Mouse (Mus musculus): ENCODE data around the gene Slc41a2. TPM values are rescaled to one million over a fixed set of nuclear protein-coding genes. Genes with fewer than 3 reads are reported as not detected.

Gene Slc41a2
- polyA plus RNA-seq, 1 experiment from 2014 or later = 0.76 TPM

GRCm38 (mm10) chr10:83199290-83199689, 138.4 kb downstream of the Slc41a2 start:
- WGBS (ENCODE audit: insufficient replicate concordance) = 81% methylated on average over 9 of the region's 9 CpGs
- Histone ChIP-seq H3K9me3 (ENCODE audit: low read length) (no peaks in the 10 kb centered on the region), H3K9ac (replicated peaks) (no peak overlapping the region), H3K4me1 (ENCODE audit: insufficient read depth) (no peaks in the 10 kb centered on the region), H3K4me3 (ENCODE audit: low read depth, low read length) (no peak overlapping the region), H3K27ac (ENCODE audit: low read depth) (no peak overlapping the region), H3K36me3 (replicated peaks; ENCODE audit: insufficient read depth, low read length) (no peaks in the 10 kb centered on the region), H3K4me2 (ENCODE audit: low read depth, low read length) (no peak overlapping the region), H3K27me3 (ENCODE audit: insufficient read depth, low read length) (no peaks in the 10 kb centered on the region)
- ATAC-seq (no peak), DNase-seq (no peak)
- no peak for TF ChIP-seq CTCF (IDR thresholded peaks at IDR 0.05; ENCODE audit: low read depth)
- TF ChIP-seq EP300 (IDR thresholded peaks at IDR 0.05; ENCODE audit: low read depth) = no peak

DNA sequence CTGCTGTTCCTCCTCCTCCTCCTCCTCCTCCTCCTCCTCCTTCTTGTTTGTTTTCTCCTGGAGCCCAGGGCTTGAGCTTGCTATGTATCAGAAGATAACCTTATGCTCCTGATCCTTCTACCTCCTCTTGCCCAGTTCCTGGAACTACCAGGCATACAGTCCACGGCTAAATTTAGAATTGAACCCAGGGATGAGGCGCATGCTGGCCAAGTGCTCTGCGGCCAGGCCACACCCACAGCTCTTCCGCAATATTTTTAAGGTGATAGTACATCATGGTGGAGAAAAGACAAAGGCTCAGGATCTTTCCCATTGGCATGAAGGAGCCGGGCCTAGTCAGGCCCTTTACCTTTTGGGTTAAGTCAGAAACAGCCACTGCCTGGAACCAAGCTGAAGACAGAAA, 139.0 kb downstream of the Slc41a2 start:
- Histone ChIP-seq H3K9me3 (ENCODE audit: low read length) (no peaks in the 10 kb centered on the region), H3K9ac (replicated peaks) (no peak overlapping the region), H3K36me3 (replicated peaks; ENCODE audit: insufficient read depth, low read length) (no peaks in the 10 kb centered on the region), H3K27ac (ENCODE audit: low read depth) (no peak overlapping the region), H3K4me1 (ENCODE audit: insufficient read depth) (no peaks in the 10 kb centered on the region), H3K4me2 (ENCODE audit: low read depth, low read length) (no peak overlapping the region), H3K27me3 (ENCODE audit: insufficient read depth, low read length) (no peaks in the 10 kb centered on the region), H3K4me3 (ENCODE audit: low read depth, low read length) (no peak overlapping the region)
- no peak for TF ChIP-seq CTCF (IDR thresholded peaks at IDR 0.05; ENCODE audit: low read depth)
- no peak for TF ChIP-seq EP300 (IDR thresholded peaks at IDR 0.05; ENCODE audit: low read depth)
- WGBS (ENCODE audit: insufficient replicate concordance) = 44% methylated on average over 5 of the region's 5 CpGs
- ATAC-seq (no peak), DNase-seq (no peak)

- H3K9ac ChIP-seq (replicated peaks) = no peak overlapping the region
- WGBS (ENCODE audit: insufficient replicate concordance) = 45% methylated on average over 11 of the region's 11 CpGs
Observed at GRCm38 (mm10) chr10:83197690-83198336, 139.9 kb downstream of the Slc41a2 start.

DNA sequence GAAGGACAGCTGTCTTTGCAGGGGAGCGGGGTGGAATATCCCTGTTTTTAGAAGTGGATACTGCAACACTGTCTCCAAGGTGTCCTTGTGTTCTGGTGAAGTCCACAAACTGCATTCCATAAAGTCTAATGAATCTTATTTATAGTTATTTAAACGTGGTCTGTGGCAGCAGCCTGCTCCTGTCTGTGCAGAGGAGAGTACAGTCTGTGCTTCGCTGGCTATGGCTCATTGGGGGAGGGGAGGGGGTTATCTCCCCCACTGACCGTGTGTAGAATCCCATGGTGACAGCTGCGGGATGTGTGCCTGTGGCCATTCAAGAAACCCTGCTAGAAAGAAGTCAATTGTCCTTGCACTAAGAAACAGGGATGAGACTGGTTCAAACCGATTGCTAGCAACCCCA, 145.7 kb downstream of the Slc41a2 start:
- Histone ChIP-seq H3K4me2 (ENCODE audit: low read depth, low read length) (no peak overlapping the region), H3K27me3 (ENCODE audit: insufficient read depth, low read length) (no peaks in the 10 kb centered on the region), H3K4me1 (ENCODE audit: insufficient read depth) (no peaks in the 10 kb centered on the region), H3K9ac (replicated peaks) (no peak overlapping the region), H3K27ac (ENCODE audit: low read depth) (no peak overlapping the region), H3K36me3 (replicated peaks; ENCODE audit: insufficient read depth, low read length) (no peaks in the 10 kb centered on the region), H3K9me3 (ENCODE audit: low read length) (no peaks in the 10 kb centered on the region), H3K4me3 (ENCODE audit: low read depth, low read length) (no peak overlapping the region)
- 75% methylated on average over 6 of the region's 6 CpGs for WGBS (ENCODE audit: insufficient replicate concordance)
- ATAC-seq (no peak), DNase-seq (no peak)
- TF ChIP-seq EP300 (IDR thresholded peaks at IDR 0.05; ENCODE audit: low read depth) = no peak
- TF ChIP-seq CTCF (IDR thresholded peaks at IDR 0.05; ENCODE audit: low read depth) = no peak

More at GRCm38 (mm10) chr10:83197690-83198336, 139.9 kb downstream of the Slc41a2 start:
- no peak overlapping the region for H3K4me2 ChIP-seq (ENCODE audit: low read depth, low read length)
- no peaks in the 10 kb centered on the region for H3K27me3 ChIP-seq (ENCODE audit: insufficient read depth, low read length)
- peak; percentile 87 for TF ChIP-seq CTCF (IDR thresholded peaks at IDR 0.05; ENCODE audit: low read depth)
- TF ChIP-seq EP300 (IDR thresholded peaks at IDR 0.05; ENCODE audit: low read depth) = no peak
- no peaks in the 10 kb centered on the region for H3K36me3 ChIP-seq (replicated peaks; ENCODE audit: insufficient read depth, low read length)
- H3K4me1 ChIP-seq (ENCODE audit: insufficient read depth) = no peaks in the 10 kb centered on the region
- H3K4me3 ChIP-seq (ENCODE audit: low read depth, low read length) = no peak overlapping the region
- no peak overlapping the region for H3K27ac ChIP-seq (ENCODE audit: low read depth)
- H3K9me3 ChIP-seq (ENCODE audit: low read length) = no peaks in the 10 kb centered on the region
- DNase-seq (peak; percentile 83), ATAC-seq (no peak)

DNA sequence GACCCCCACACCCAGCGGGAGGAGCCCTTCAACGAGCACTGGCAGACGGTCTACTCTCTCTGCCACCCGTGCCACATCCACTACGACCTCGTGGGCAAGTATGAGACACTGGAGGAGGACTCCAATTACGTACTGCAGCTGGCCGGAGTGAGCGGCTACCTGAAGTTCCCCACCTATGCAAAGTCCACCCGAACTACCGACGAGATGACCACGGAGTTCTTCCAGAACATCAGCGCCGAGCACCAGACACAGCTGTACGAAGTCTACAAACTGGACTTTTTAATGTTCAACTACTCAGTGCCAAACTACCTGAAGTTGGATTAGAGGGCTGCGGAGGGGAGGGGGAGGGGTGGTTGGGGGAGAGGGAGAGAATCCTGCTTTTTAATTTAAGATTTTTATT, 146.2 kb downstream of the Slc41a2 start:
- H3K4me3 ChIP-seq (ENCODE audit: low read depth, low read length) = no peak overlapping the region

DNA sequence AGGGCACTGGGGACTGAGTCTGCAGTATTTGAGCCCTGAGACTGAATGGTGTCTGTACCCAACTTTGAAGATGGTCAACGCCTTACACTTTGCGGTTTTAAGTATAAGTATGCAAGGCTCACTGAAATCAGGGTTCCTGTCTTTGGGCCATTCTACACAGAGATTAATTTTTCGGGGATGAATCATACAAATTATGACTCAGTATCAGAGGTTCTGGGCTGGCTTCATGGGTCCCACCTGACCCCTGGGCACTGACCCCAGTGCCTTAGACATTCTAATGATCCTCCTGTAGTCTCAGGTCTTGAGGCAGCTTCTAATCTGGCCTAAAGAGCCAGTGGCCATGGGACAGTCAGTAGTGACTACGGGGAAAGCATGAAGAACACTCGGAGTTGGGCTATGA, 148.6 kb downstream of the Slc41a2 start:
- Histone ChIP-seq H3K9me3 (ENCODE audit: low read length) (no peaks in the 10 kb centered on the region), H3K4me3 (ENCODE audit: low read depth, low read length) (no peak overlapping the region), H3K36me3 (replicated peaks; ENCODE audit: insufficient read depth, low read length) (no peaks in the 10 kb centered on the region), H3K27ac (ENCODE audit: low read depth) (no peak overlapping the region), H3K4me1 (ENCODE audit: insufficient read depth) (no peaks in the 10 kb centered on the region; the same call in 1 of the 2 replicates), H3K9ac (replicated peaks) (no peak overlapping the region), H3K27me3 (ENCODE audit: insufficient read depth, low read length) (no peaks in the 10 kb centered on the region), H3K4me2 (ENCODE audit: low read depth, low read length) (no peak overlapping the region)
- DNase-seq (no peak), ATAC-seq (no peak)
- TF ChIP-seq CTCF (IDR thresholded peaks at IDR 0.05; ENCODE audit: low read depth) (no peak), EP300 (IDR thresholded peaks at IDR 0.05; ENCODE audit: low read depth) (no peak)
- WGBS (ENCODE audit: insufficient replicate concordance) = 89% methylated on average over 5 of the region's 5 CpGs

More for the DNA sequence above, 146.2 kb downstream of the Slc41a2 start:
- Histone ChIP-seq H3K9ac (replicated peaks) (no peak overlapping the region), H3K27me3 (ENCODE audit: insufficient read depth, low read length) (no peaks in the 10 kb centered on the region), H3K4me1 (ENCODE audit: insufficient read depth) (no peaks in the 10 kb centered on the region), H3K36me3 (replicated peaks; ENCODE audit: insufficient read depth, low read length) (no peaks in the 10 kb centered on the region), H3K9me3 (ENCODE audit: low read length) (no peaks in the 10 kb centered on the region), H3K27ac (ENCODE audit: low read depth) (no peak overlapping the region), H3K4me2 (ENCODE audit: low read depth, low read length) (no peak overlapping the region)
- no peak for TF ChIP-seq EP300 (IDR thresholded peaks at IDR 0.05; ENCODE audit: low read depth)
- TF ChIP-seq CTCF (IDR thresholded peaks at IDR 0.05; ENCODE audit: low read depth) = no peak
- 92% methylated on average over 17 of the region's 17 CpGs for WGBS (ENCODE audit: insufficient replicate concordance)
- no peak for ATAC-seq
- no peak for DNase-seq

Measured in liver, postnatal 0 days (tissue).